Mouse (Mus musculus): Measurements from ENCODE around the gene Adh1.

Gene Adh1

GRCm38 (mm10) chr3:138260721-138261669 is at the start of gene Adh1:
Gene Adh1 (plus strand): TSS chr3:138260991.
- DNase-seq (ENCODE audit: low read depth, low spot score): no peak

GRCm38 (mm10) chr3:138212431-138212951 is 48.3 kb upstream of the Adh1 start:
- no peak for DNase-seq (ENCODE audit: low read depth, low spot score)

- DNase-seq (ENCODE audit: low read depth, low spot score): no peak
These were observed 45.3 kb upstream of the Adh1 start for GRCm38 (mm10) chr3:138215395-138215989.

- no peak for DNase-seq (ENCODE audit: low read depth, low spot score)
These were observed 44.7 kb upstream of the Adh1 start for GRCm38 (mm10) chr3:138216091-138216490.

GRCm38 (mm10) chr3:138217631-138218264 is 43.0 kb upstream of the Adh1 start, which contains the start of gene Adh7:
Gene Adh7 (plus strand): TSS chr3:138217760.
- DNase-seq (ENCODE audit: low read depth, low spot score): no peak

GRCm38 (mm10) chr3:138221116-138221515 is 39.7 kb upstream of the Adh1 start:
- DNase-seq (ENCODE audit: low read depth, low spot score): no peak

GRCm38 (mm10) chr3:138222511-138222910 is 38.3 kb upstream of the Adh1 start:
- no peak for DNase-seq (ENCODE audit: low read depth, low spot score)

- DNase-seq (ENCODE audit: low read depth, low spot score): peak; percentile 44
These were observed 37.8 kb upstream of the Adh1 start for GRCm38 (mm10) chr3:138222952-138223351.

GRCm38 (mm10) chr3:138224363-138224954 is 36.3 kb upstream of the Adh1 start:
- no peak for DNase-seq (ENCODE audit: low read depth, low spot score)

- DNase-seq (ENCODE audit: low read depth, low spot score): no peak
These were observed 35.5 kb upstream of the Adh1 start for GRCm38 (mm10) chr3:138225331-138225730.

- DNase-seq (ENCODE audit: low read depth, low spot score): no peak
These were observed 34.9 kb upstream of the Adh1 start for GRCm38 (mm10) chr3:138225853-138226252.

- no peak for DNase-seq (ENCODE audit: low read depth, low spot score)
These were observed 34.3 kb upstream of the Adh1 start for GRCm38 (mm10) chr3:138226476-138226875.

GRCm38 (mm10) chr3:138227082-138227481 is 33.7 kb upstream of the Adh1 start:
- no peak for DNase-seq (ENCODE audit: low read depth, low spot score)

- DNase-seq (ENCODE audit: low read depth, low spot score): no peak
These were observed 33.0 kb upstream of the Adh1 start for GRCm38 (mm10) chr3:138227782-138228181.

- no peak for DNase-seq (ENCODE audit: low read depth, low spot score)
These were observed 31.3 kb upstream of the Adh1 start for GRCm38 (mm10) chr3:138229448-138229847.

GRCm38 (mm10) chr3:138230266-138230665 is 30.5 kb upstream of the Adh1 start:
- DNase-seq (ENCODE audit: low read depth, low spot score): no peak

- DNase-seq (ENCODE audit: low read depth, low spot score): no peak
These were observed 29.3 kb upstream of the Adh1 start for GRCm38 (mm10) chr3:138231531-138231930.

- no peak for DNase-seq (ENCODE audit: low read depth, low spot score)
These were observed 24.1 kb upstream of the Adh1 start for GRCm38 (mm10) chr3:138236546-138237163.

GRCm38 (mm10) chr3:138238046-138238445 is 22.7 kb upstream of the Adh1 start:
- no peak for DNase-seq (ENCODE audit: low read depth, low spot score)

- DNase-seq (ENCODE audit: low read depth, low spot score): no peak
These were observed 21.3 kb upstream of the Adh1 start for GRCm38 (mm10) chr3:138239461-138239860.

- DNase-seq (ENCODE audit: low read depth, low spot score): no peak
These were observed 20.4 kb upstream of the Adh1 start for GRCm38 (mm10) chr3:138240411-138240810.
